8 mouse cellular contexts compared by ENCODE assay signal in the genomic region with DNA sequence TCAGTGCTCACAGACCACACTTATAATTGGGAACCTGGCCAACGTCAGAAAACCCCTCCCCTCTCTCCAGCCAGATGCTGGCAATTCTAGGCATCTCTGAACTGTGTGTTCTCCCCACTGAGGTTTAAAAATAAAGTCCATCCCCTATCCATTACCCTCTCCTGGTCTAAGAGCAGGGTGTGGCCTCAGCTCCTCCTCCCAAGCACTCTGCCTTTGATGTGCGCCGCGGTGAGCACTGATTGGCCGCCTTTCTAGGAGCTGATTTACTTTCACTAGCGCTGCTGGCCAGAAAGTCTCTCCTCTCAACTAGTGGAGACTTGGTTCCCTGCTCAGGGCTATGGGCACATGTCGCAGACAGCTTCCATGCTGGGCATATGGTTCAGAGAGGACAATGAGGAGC. TPM values are rescaled to one million over a fixed set of nuclear protein-coding genes. Genes with fewer than 3 reads are reported as not detected.
DNase-seq lines count a peak whose midpoint lies in the region; ATAC-seq and TF ChIP-seq lines count a peak whose summit lies in the region.

No protein-coding gene starts in this region.

- H3K4me3 ChIP-seq in embryonic facial prominence, embryonic 12.5 days: no peak overlapping the region
- H3K4me3 ChIP-seq in hindbrain, postnatal 0 days (ENCODE audit: low read length): no peak overlapping the region
- no peak overlapping the region for H3K4me3 ChIP-seq in liver, embryonic 15.5 days (replicated peaks)
- no peak overlapping the region for H3K4me3 ChIP-seq in stomach, embryonic 14.5 days (ENCODE audit: low read depth, low read length)

- TF ChIP-seq CTCF in hindbrain, postnatal 0 days (IDR thresholded peaks at IDR 0.05; ENCODE audit: low read depth): no peak

- no peak overlapping the region for H3K9ac ChIP-seq in embryonic facial prominence, embryonic 12.5 days
- no peak overlapping the region for H3K9ac ChIP-seq in hindbrain, postnatal 0 days (replicated peaks; ENCODE audit: low read length)
- no peak overlapping the region for H3K9ac ChIP-seq in liver, embryonic 15.5 days
- no peak overlapping the region for H3K9ac ChIP-seq in stomach, embryonic 14.5 days (replicated peaks; ENCODE audit: low read depth, low read length)

- H3K4me2 ChIP-seq in embryonic facial prominence, embryonic 12.5 days (replicated peaks): no peak overlapping the region
- H3K4me2 ChIP-seq in hindbrain, postnatal 0 days (ENCODE audit: low read depth, low read length): no peak overlapping the region
- peak overlapping the region; percentile 10; the same call in 1 of the 2 replicates for H3K4me2 ChIP-seq in liver, embryonic 15.5 days
- no peak overlapping the region for H3K4me2 ChIP-seq in stomach, embryonic 14.5 days (replicated peaks; ENCODE audit: low read depth, low read length)

- H3K27me3 ChIP-seq in embryonic facial prominence, embryonic 12.5 days: no peaks in the 10 kb centered on the region
- H3K27me3 ChIP-seq in hindbrain, postnatal 0 days (ENCODE audit: insufficient read depth, low read length): no peaks in the 10 kb centered on the region
- no peaks in the 10 kb centered on the region for H3K27me3 ChIP-seq in liver, embryonic 15.5 days
- no peaks in the 10 kb centered on the region for H3K27me3 ChIP-seq in stomach, embryonic 14.5 days (ENCODE audit: control insufficient read depth, insufficient read depth, low read length)

- peak; percentile 60 for DNase-seq in thymus, postnatal 14 days
- no peak for DNase-seq in thymus, adult 18-20 months
- DNase-seq in hindbrain, postnatal 0 days (ENCODE audit: low spot score): peak; percentile 30
- no peak for DNase-seq in frontal cortex, postnatal 25 days (ENCODE audit: low spot score in 2 of 2)
- DNase-seq in right cerebral cortex, adult 18-20 months: no peak

- no peaks in the 10 kb centered on the region for H3K9me3 ChIP-seq in embryonic facial prominence, embryonic 12.5 days
- no peaks in the 10 kb centered on the region for H3K9me3 ChIP-seq in hindbrain, postnatal 0 days (ENCODE audit: low read length)
- H3K9me3 ChIP-seq in liver, embryonic 15.5 days (replicated peaks): no peaks in the 10 kb centered on the region
- H3K9me3 ChIP-seq in stomach, embryonic 14.5 days (ENCODE audit: control insufficient read depth, low read depth, low read length): no peaks in the 10 kb centered on the region

- 14% methylated on average over 7 of the region's 7 CpGs for WGBS in embryonic facial prominence, embryonic 12.5 days
- WGBS in hindbrain, postnatal 0 days: 15% methylated on average over 7 of the region's 7 CpGs
- 29% methylated on average over 7 of the region's 7 CpGs for WGBS in liver, embryonic 15.5 days (ENCODE audit: insufficient replicate concordance)
- 6% methylated on average over 7 of the region's 7 CpGs for WGBS in stomach, embryonic 14.5 days

- H3K36me3 ChIP-seq in embryonic facial prominence, embryonic 12.5 days: no peaks in the 10 kb centered on the region
- no peaks in the 10 kb centered on the region for H3K36me3 ChIP-seq in hindbrain, postnatal 0 days (ENCODE audit: insufficient read depth, low read length)
- H3K36me3 ChIP-seq in liver, embryonic 15.5 days (replicated peaks): no peaks in the 10 kb centered on the region
- no peaks in the 10 kb centered on the region for H3K36me3 ChIP-seq in stomach, embryonic 14.5 days (ENCODE audit: control insufficient read depth, insufficient read depth, low read length)

- no peak for ATAC-seq in embryonic facial prominence, embryonic 12.5 days (ENCODE audit: insufficient number of reproducible peaks, insufficient read depth, low FRiP score, low TSS enrichment)
- ATAC-seq in hindbrain, postnatal 0 days: 0 out of 2 replicates have a peak, but pooled peaks have one; percentile 13
- ATAC-seq in liver, embryonic 15.5 days (ENCODE audit: insufficient read depth): no peak; the same call in 1 of the 2 replicates
- ATAC-seq in stomach, embryonic 14.5 days (ENCODE audit: insufficient number of reproducible peaks, insufficient read depth, low FRiP score, low read depth): peak; percentile 70; the same call in 1 of the 2 replicates

- H3K4me1 ChIP-seq in embryonic facial prominence, embryonic 12.5 days: peaks cover 43% of the 10 kb centered on the region
- peaks cover 38% of the 10 kb centered on the region for H3K4me1 ChIP-seq in hindbrain, postnatal 0 days (ENCODE audit: insufficient read depth, low read length)
- H3K4me1 ChIP-seq in liver, embryonic 15.5 days (replicated peaks): peaks cover 88% of the 10 kb centered on the region
- H3K4me1 ChIP-seq in stomach, embryonic 14.5 days (ENCODE audit: control insufficient read depth, insufficient read depth, low read length): peaks cover 47% of the 10 kb centered on the region

- H3K27ac ChIP-seq in embryonic facial prominence, embryonic 12.5 days: 0 out of 2 replicates have a peak overlapping the region, but pooled peaks have one; percentile 6
- no peak overlapping the region for H3K27ac ChIP-seq in hindbrain, postnatal 0 days
- no peak overlapping the region for H3K27ac ChIP-seq in liver, embryonic 15.5 days (replicated peaks)
- no peak overlapping the region for H3K27ac ChIP-seq in stomach, embryonic 14.5 days (ENCODE audit: low read length)

RNA-seq across cellular contexts. Expression of gene Rapgef1, which starts 47.1 kb away (rescaled TPM):
- polyA plus RNA-seq in embryonic facial prominence, embryonic 12.5 days (2016; fragmentation: Nextera tagmentation; extraction: Ambion mirVana): 20.3 and 21.7 TPM in 2 replicates
- total RNA-seq in hindbrain, postnatal 0 days (2014; rRNA removed): 91.3 and 94.0 TPM in 2 replicates
- polyA plus RNA-seq in hindbrain, postnatal 0 days (2015; fragmentation: Nextera tagmentation; extraction: Ambion mirVana): 13.7 and 14.4 TPM in 2 replicates
- polyA plus RNA-seq in liver, embryonic 15.5 days (2015; fragmentation: Nextera tagmentation; extraction: Ambion mirVana): 5.5 and 7.3 TPM in 2 replicates
- polyA plus RNA-seq in stomach, embryonic 14.5 days (2014; fragmentation: Nextera tagmentation; extraction: Ambion mirVana): 13.8 TPM in 2 replicates

Comparison
In these comparisons a context has a peak if more than half of its experiments do, and no peak if none do; other contexts are left out.
1. DNase-seq: peak in thymus, postnatal 14 days (single experiment) and hindbrain, postnatal 0 days (single experiment); none in thymus, adult 18-20 months (0 of 2), frontal cortex, postnatal 25 days (0 of 2) and right cerebral cortex, adult 18-20 months (single experiment).
2. ATAC-seq: peak in hindbrain, postnatal 0 days (single experiment) and stomach, embryonic 14.5 days (single experiment); none in embryonic facial prominence, embryonic 12.5 days (single experiment) and liver, embryonic 15.5 days (single experiment).